Mouse (Mus musculus): ENCODE measurements around the gene 5730409E04Rik.

DNA sequence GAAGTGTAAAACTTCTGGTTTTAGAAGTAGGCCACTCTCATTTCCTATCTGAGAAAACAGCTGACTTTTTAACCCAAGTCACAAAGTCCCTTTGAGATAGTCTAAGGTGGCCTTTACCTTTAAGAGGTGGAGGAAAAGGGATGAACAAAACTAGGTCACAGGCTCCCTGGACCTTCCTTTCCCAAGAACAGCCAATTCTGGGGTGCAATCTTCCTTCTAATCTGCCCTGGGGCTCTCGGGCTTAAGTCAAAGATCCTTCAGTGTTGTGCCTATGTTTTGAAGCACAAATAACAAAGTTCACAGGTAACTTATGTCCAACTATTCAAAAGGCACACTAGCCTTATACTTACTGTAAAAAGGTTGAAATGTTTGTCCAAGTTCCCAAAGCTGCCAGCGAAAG is 5.5 kb upstream of the 5730409E04Rik start:
- TF ChIP-seq ZNF384 (IDR thresholded peaks at IDR 0.05; ENCODE audit: low read depth, low read length) (no peak), ZC3H11A (IDR thresholded peaks at IDR 0.05; ENCODE audit: borderline replicate concordance, low read depth, low read length) (no peak)

All from ES-E14 (cell line).